Mouse (Mus musculus) cortical plate, adult 2 months (tissue): ENCODE measurements at regions not wholly inside any gene's neighbourhood (a gene's known extent, or its start where the extent isn't known, plus 50 kb on each side); places are given as distances from the start of the nearest gene placed in this dataset.

ENCODE experiments used
- CTCF ChIP-seq: fragments of 200-500 bp; IDR thresholded peaks from 2 replicates; pipeline ENCODE4 v1.5.1; 2011; ENCODE audit warnings: mild to moderate bottlenecking, control low read depth, low read length; ENCODE audit not compliant: insufficient read depth; ENCODE audit errors: extremely low read depth
- POLR2A ChIP-seq: fragments of 200-500 bp; IDR thresholded peaks from 2 replicates; pipeline ENCODE4 v1.6.1; 2011; ENCODE audit warnings: mild to moderate bottlenecking, low read length, control low read depth; ENCODE audit not compliant: insufficient read depth; ENCODE audit errors: extremely low read depth

GRCm38 (mm10) chr7:137603039-137603438, 165.6 kb downstream of the Glrx3 start:
- peak; percentile 94 for TF ChIP-seq CTCF
- no peak for TF ChIP-seq POLR2A
